Mouse (Mus musculus) gastrocnemius, postnatal 10 days (tissue): Measurements from ENCODE around the gene Olfr625-ps1. TPM values are rescaled to one million over a fixed set of nuclear protein-coding genes. Genes with fewer than 3 reads are reported as not detected.
"Not testable (repeated sequence)": the region's sequence is repeated elsewhere in the genome, so short reads cannot be mapped to it uniquely, and the experiment has no call there.

Experiments used
- DNase-seq: peaks from one replicate; pipeline ENCODE4 v3.0.0; 2021; ENCODE audit warnings: mixed read lengths
- long read RNA-seq, 2 experiments: library from polyadenylated mRNA; stranded (forward); transcript quantifications; one replicate each; pipeline ENCODE4 v2.0.0; 2021
- total RNA-seq, 2 experiments: library from RNA; stranded (reverse); gene quantifications; 2 replicates each; pipeline ENCODE4 v1.2.3; 2021

Gene Olfr625-ps1
- total RNA-seq, result not detected
- long read RNA-seq, experiment 1, result 0 reads
- long read RNA-seq, experiment 2, result 0 reads

- no peak for DNase-seq
Measured at GRCm38 (mm10) chr7:103682420-103682819, at the start of gene Olfr625-ps1. Olfr625-ps1 (plus strand) TSS chr7:103682720.

- DNase-seq, result no peak
Measured at GRCm38 (mm10) chr7:103636795-103637194, 45.7 kb upstream of the Olfr625-ps1 start.

DNA sequence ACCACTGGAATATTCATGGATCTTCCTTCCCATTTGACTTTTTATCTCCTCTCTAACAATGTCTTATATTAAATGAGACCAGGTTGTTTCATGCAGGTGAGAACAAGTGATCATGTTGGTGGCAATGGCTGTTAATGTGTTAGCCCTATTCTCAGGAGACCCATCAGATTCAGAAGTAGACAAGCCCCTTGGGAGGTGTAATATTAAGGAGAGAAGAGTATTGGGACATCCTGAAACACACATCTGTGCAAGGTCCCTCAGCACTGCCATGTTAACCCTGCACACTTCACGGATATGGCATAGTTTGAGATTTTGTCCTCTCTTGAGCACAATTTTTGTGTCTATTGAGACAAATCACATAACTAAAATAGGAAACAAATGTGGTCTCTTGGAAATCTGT lies 39.9 kb upstream of the Olfr625-ps1 start, which contains the start of gene Olfr622:
Gene Olfr622 (minus strand): TSS at position 101 of the 400 bp plus-strand sequence.
- no peak for DNase-seq

GRCm38 (mm10) chr7:103644070-103644469 lies 38.5 kb upstream of the Olfr625-ps1 start:
- no peak for DNase-seq

DNA sequence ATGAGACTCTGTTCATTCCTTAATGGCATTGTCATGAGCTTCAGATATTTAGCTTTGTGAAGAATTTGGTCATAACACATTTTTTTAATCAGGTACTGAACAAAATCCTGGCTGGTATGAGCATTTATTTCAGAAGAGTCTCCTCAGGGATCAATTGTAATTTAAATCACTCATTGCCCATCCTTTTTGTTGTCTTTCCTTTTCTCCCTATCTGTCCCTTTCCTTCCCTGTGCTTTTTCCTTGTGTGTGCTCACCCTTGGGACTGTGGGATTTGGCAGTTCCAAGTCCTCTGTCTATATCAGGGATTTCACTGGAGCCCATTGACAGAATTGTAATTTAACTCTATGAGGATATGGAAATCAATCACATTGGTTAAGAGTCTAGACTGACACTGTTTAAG lies 18.9 kb upstream of the Olfr625-ps1 start, which contains the start of gene Olfr623:
Gene Olfr623 (minus strand): TSS at position 101 of the 400 bp plus-strand sequence.
- no peak for DNase-seq

DNA sequence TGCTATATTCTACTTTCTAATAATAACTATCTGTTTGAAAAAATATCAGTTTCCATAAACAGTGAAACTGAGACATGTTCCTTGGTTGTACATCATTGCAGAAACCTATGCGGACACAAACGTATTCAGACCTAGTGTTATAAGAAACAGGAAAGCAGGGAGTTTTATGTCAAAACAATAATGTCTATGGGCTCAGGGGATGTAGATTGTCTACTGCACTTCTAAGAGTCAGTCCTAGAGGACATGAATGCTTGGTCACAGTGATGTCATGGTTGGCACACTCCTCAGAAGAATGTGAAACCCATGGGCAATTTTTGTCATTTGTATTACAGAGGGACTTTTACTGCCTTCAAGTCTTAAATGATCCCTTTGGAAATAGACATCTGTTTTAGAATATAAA lies 11.4 kb upstream of the Olfr625-ps1 start, which contains the start of gene Olfr624:
Gene Olfr624 (minus strand): TSS at position 101 of the 400 bp plus-strand sequence.
- no peak for DNase-seq

- no peak for DNase-seq
Measured at GRCm38 (mm10) chr7:103699469-103699868, 16.9 kb downstream of the Olfr625-ps1 start.

GRCm38 (mm10) chr7:103712024-103712423 lies 29.5 kb downstream of the Olfr625-ps1 start:
- DNase-seq, result no peak

GRCm38 (mm10) chr7:103714371-103714770 lies 31.9 kb downstream of the Olfr625-ps1 start, which contains the start of gene Olfr243:
Olfr243 (plus strand) TSS chr7:103714671.
- no peak for DNase-seq

GRCm38 (mm10) chr7:103716398-103716797 lies 33.9 kb downstream of the Olfr625-ps1 start:
- not testable (repeated sequence) for DNase-seq

GRCm38 (mm10) chr7:103730074-103730473 lies 47.6 kb downstream of the Olfr625-ps1 start, which contains the start of gene Olfr628:
Olfr628 (plus strand) TSS chr7:103730374.
- DNase-seq, result no peak

Other genes starting within 250 kb of the Olfr625-ps1 start
- not detected for gene Olfr605, start 237.3 kb upstream of the Olfr625-ps1 start, total RNA-seq
- gene Olfr606, start 233.7 kb upstream of the Olfr625-ps1 start, total RNA-seq, result not detected
- not detected for gene Olfr607, start 218.6 kb upstream of the Olfr625-ps1 start, total RNA-seq
- not detected for gene Olfr608, start 212.8 kb upstream of the Olfr625-ps1 start, total RNA-seq
- not detected for gene Olfr609, start 184.7 kb upstream of the Olfr625-ps1 start, total RNA-seq
- not detected for gene Olfr610, start 170.6 kb upstream of the Olfr625-ps1 start, total RNA-seq
- not detected for gene Olfr611, start 161.9 kb upstream of the Olfr625-ps1 start, total RNA-seq
- gene Olfr612, start 140.0 kb upstream of the Olfr625-ps1 start, total RNA-seq, result not detected
- gene Olfr613, start 134.6 kb upstream of the Olfr625-ps1 start, total RNA-seq, result not detected
- gene Olfr615, start 126.6 kb upstream of the Olfr625-ps1 start, total RNA-seq, result not detected
- gene Olfr616, start 113.6 kb upstream of the Olfr625-ps1 start, total RNA-seq, result not detected
- gene Olfr617, start 109.7 kb upstream of the Olfr625-ps1 start, total RNA-seq, result not detected
- not detected for gene Olfr618, start 92.6 kb upstream of the Olfr625-ps1 start, total RNA-seq
- not detected for gene Olfr619, start 82.1 kb upstream of the Olfr625-ps1 start, total RNA-seq
- not detected for gene Olfr620, start 70.2 kb upstream of the Olfr625-ps1 start, total RNA-seq
- gene Olfr622, start 40.0 kb upstream of the Olfr625-ps1 start, total RNA-seq, result not detected
- not detected for gene Olfr623, start 19.0 kb upstream of the Olfr625-ps1 start, total RNA-seq
- not detected for gene Olfr624, start 11.5 kb upstream of the Olfr625-ps1 start, total RNA-seq
- not detected for gene Olfr243, start 32.0 kb downstream of the Olfr625-ps1 start, total RNA-seq
- gene Olfr628, start 47.7 kb downstream of the Olfr625-ps1 start, total RNA-seq, result not detected
- gene Olfr629, start 62.2 kb downstream of the Olfr625-ps1 start, total RNA-seq, result not detected
- not detected for gene Olfr630, start 74.6 kb downstream of the Olfr625-ps1 start, total RNA-seq
- gene Olfr69, start 88.9 kb downstream of the Olfr625-ps1 start, total RNA-seq, result not detected
- gene Olfr68, start 97.0 kb downstream of the Olfr625-ps1 start, total RNA-seq, result not detected
- not detected for gene Olfr67, start 109.1 kb downstream of the Olfr625-ps1 start, total RNA-seq
- gene Hbb-bt, start 131.3 kb downstream of the Olfr625-ps1 start, total RNA-seq, result 100 to 1,000 TPM; 105 to 167 TPM
- gene Hbb-bs, start 145.4 kb downstream of the Olfr625-ps1 start, total RNA-seq, result 1,000 to 10,000 TPM in 1 of 2 experiments, 100 to 1,000 TPM in 1; 926 to 1,441 TPM
- not detected for gene Hbb-bh2, start 157.8 kb downstream of the Olfr625-ps1 start, total RNA-seq
- not detected for gene Hbb-bh1, start 160.4 kb downstream of the Olfr625-ps1 start, total RNA-seq
- not detected for gene Hbb-y, start 170.5 kb downstream of the Olfr625-ps1 start, total RNA-seq
- not detected for gene Olfr66, start 203.5 kb downstream of the Olfr625-ps1 start, total RNA-seq
- not detected for gene Olfr64, start 211.8 kb downstream of the Olfr625-ps1 start, total RNA-seq
- not detected for gene Olfr65, start 220.8 kb downstream of the Olfr625-ps1 start, total RNA-seq
- not detected for gene Olfr631, start 246.1 kb downstream of the Olfr625-ps1 start, total RNA-seq